Mouse (Mus musculus): ENCODE data around the gene Myo3b. TPM values are rescaled to one million over a fixed set of nuclear protein-coding genes. Genes with fewer than 3 reads are reported as not detected.

Myo3b gene
- total RNA-seq, 1 experiment from 2014 or later, result 1.5 TPM

DNA sequence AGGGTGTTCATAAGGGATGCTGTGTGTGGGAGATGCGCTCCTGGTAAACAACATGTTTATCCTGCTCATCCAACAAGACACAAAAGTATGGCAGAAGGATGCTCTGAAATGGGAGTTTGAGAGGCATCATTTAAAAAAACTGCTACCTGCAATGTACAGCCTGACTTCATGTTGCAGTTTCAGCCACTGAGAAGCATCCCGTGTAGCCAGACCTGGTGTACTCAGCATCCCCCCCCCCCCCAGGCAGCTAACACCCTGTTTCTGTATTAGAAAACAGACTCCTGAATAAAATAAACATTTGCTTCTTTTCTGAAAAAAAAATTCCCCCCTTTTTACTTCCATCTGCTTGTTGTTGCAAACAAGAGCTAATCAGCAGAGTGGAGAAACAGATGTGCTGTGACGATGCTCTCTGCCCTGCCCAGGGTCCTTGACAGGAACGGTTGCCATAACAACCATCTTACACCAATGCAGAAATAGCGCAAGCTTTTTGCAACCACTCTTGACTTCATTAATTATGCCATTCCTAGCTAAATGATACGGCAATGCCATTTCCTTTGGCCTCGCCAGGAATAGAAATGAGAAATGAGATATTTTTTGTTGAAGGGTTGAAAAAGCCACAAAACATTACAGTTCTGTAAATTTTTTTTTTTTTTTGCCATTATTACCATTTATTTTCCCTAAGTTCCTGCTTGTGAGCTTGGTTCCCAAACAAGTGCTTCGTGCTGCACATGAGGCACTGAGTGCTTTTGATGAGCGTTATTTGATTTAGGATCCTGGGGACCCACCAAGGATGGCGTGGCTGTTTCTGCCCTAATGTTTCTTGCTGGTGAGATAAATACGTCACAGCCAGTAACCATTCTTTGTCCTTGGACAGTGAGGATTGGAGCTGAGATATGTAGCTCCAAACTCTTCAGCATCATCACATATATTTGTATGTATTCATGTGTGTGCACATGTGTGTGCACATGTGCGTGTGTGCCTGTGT lies 75.2 kb downstream of the Myo3b start:
- no peak for ATAC-seq (replicated peaks in 1 of 2; ENCODE audit: insufficient read depth in 1 of 2, low FRiP score in 2 of 2, low TSS enrichment in 1 of 2, low read depth in 1 of 2, poor library complexity in 2 of 2, severe bottlenecking in 2 of 2)

DNA sequence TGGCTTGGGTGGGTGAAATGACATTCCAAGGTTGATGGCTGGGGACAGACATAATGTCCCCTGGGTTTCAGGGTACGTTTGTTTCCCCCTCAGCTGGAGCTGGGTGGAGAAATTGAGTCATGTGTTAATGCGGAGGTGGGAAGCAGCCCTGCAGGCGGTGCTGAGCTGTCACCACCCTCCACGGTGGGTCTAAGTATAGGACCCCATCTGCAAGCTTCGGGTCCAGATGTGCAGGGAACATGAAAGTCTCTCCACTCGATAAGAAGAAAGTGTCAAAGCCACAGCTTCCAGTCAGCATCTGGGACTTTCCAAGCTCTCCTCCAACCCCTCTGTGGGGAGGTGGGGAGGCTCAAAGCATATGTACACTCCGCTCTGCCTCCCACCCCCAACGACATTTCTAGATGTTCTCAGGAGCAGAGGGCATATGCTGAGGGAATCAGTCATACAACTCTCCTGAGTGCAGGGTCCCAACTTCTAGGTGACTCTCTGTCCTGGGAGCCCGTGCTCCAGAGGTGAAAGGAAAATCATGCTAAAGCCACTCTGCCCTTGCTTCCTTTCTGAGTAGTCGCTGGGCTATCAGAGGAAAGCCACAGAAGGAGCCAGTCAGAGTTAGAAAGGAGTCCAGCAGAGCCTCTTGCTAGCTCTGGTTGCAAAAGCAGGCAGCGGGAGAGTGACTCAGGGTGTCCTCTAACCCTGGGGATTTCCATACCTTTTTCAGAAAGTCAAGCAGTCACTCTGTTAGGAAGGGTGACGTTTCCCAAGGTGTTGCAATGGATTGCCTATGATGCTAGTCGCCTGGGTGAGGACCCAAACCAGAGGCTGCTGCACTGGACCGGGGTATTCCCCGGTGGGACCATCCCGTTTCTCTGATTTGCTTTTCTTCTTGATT lies 79.7 kb downstream of the Myo3b start:
- no peak for ATAC-seq (replicated peaks in 1 of 2; ENCODE audit: insufficient read depth in 1 of 2, low FRiP score in 2 of 2, low TSS enrichment in 1 of 2, low read depth in 1 of 2, poor library complexity in 2 of 2, severe bottlenecking in 2 of 2)

DNA sequence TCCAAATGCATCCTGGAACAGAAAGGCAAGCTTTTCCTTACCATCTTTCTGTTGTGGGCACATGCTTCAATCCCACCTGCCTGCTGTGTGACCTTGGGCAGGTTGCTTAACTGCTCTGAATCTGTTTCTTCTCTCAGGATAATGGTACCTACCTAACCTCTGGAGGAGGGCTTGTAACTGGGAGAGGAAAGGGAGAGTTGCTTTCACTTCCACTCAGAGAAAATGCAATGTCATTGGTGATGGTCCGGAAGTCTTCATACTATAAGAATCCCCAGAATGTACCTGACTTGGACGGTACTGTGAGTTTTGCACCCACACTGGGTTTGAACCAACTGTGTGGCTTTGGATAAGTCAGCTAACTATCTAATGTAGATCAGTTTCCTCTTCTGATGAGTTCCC lies 80.3 kb downstream of the Myo3b start:
- ATAC-seq (replicated peaks in 1 of 2; ENCODE audit: insufficient read depth in 1 of 2, low FRiP score in 2 of 2, low TSS enrichment in 1 of 2, low read depth in 1 of 2, poor library complexity in 2 of 2, severe bottlenecking in 2 of 2), result no peak

DNA sequence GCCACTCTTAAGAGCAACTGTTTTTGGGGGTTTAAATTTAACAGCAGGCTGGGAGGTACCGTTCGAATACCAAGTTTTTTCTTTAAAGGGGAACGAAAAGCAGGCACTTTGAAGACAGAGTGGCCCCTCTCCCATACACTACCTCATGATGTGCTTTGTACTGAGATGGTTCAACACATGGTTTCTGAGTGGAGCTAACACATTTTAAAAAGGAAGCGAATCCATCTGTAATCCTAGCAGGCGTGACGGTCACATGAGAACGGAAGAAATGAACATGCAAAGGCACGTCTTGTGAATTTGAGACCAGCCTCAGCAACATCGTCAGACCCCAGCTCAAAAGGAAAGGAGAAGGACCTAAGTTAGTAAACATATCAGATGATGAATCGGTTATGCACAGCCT lies 87.4 kb downstream of the Myo3b start:
- ATAC-seq (replicated peaks in 1 of 2; ENCODE audit: insufficient read depth in 1 of 2, low FRiP score in 2 of 2, low TSS enrichment in 1 of 2, low read depth in 1 of 2, poor library complexity in 2 of 2, severe bottlenecking in 2 of 2), result no peak

DNA sequence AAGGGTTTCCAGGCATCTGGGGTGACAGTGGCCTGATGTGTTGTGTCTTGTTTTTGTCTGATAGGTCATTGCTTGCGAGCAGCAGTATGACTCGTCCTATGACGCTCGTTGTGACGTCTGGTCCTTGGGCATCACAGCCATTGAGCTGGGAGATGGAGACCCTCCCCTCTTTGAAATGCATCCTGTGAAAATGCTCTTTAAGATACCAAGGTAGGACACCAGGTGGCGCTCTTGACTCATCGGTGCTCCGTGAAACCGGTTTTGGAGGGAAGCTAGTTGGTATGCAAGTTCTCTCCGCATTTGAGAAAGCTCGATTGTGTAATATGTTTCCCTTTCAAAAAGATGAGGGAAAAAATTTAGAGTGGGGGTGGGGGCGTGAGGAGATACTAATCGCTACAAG lies 87.9 kb downstream of the Myo3b start:
- peak; percentile 59 to 61; a peak in 3 of 4 replicates for ATAC-seq (replicated peaks in 1 of 2; ENCODE audit: insufficient read depth in 1 of 2, low FRiP score in 2 of 2, low TSS enrichment in 1 of 2, low read depth in 1 of 2, poor library complexity in 2 of 2, severe bottlenecking in 2 of 2)

DNA sequence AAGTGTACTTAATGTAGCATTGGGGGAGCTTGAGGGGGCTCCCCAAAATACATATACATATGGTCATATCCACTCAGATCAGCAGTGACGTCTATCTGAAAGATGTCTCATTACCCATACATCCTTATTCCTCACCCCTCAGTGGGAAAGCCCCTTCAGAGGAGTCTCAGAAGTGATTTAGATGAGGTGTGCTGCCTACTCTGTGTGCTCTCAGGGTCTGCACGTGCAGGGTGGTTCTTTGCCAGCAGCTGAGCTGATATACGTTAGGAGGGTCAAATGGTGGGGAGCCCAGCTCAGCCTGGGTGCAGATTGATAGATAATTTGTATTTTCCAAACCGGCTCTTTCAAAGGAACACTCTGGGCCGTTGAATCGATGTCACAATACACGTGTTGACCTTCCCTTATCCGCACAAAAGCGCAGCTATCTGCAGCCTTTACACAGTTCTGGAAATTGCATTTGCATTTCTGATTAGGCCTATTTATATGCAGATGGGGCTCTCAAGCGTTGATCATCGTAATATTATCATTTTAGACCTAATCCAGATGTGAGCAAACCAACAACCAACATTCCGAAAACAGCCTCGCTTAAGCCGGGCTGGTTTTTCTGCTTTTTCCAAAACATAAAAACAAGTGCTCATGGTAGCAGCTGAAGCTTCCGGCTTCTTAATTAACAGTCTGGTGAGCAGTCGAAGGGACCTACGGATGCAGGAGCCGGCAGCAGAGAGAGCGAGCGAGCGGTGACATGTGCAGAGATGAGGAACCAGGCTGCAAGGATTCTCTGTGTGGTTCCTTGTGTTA lies 88.6 kb downstream of the Myo3b start:
- ATAC-seq (replicated peaks in 1 of 2; ENCODE audit: insufficient read depth in 1 of 2, low FRiP score in 2 of 2, low TSS enrichment in 1 of 2, low read depth in 1 of 2, poor library complexity in 2 of 2, severe bottlenecking in 2 of 2), result peak; percentile 39 to 68; a peak in 3 of 4 replicates

DNA sequence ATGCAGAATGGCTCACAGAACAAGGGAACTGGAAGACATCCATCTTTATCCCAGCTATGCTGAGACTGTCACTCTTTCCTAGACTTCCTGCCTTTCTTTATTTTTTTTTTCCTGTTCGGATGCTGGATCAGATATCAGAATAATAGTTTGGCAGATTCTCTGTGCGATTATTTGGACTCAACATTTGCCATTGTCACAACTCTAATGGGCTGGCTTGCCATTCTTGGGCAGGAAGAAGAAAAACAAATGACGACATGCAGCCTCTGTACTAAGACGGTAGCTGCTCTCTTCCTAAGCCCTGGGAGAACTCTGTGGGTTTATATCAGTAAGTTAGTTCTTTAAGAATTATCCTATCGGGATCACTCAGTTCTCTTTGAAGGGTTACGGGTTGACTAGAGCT lies 89.7 kb downstream of the Myo3b start:
- no peak for ATAC-seq (replicated peaks in 1 of 2; ENCODE audit: insufficient read depth in 1 of 2, low FRiP score in 2 of 2, low TSS enrichment in 1 of 2, low read depth in 1 of 2, poor library complexity in 2 of 2, severe bottlenecking in 2 of 2)

DNA sequence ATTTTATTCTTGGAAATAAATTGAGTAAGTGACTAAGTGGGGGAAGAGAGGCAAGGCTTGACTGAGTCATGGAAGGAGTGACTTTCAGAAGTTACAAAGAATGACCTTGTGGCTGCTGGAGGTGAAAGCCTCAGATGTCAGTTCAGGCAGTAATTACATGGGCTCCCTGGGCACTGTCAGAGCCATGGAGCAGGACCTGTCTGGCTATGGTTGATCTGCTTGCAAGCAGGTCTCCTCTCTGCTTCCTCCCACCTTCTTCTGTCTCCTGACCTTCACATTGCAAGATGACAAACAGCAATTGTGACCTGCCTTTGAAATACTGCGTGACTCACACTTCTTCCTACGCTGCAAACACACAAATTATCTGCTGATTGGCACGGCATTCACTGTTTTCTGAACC lies 90.6 kb downstream of the Myo3b start:
- ATAC-seq (replicated peaks in 1 of 2; ENCODE audit: insufficient read depth in 1 of 2, low FRiP score in 2 of 2, low TSS enrichment in 1 of 2, low read depth in 1 of 2, poor library complexity in 2 of 2, severe bottlenecking in 2 of 2), result no peak

DNA sequence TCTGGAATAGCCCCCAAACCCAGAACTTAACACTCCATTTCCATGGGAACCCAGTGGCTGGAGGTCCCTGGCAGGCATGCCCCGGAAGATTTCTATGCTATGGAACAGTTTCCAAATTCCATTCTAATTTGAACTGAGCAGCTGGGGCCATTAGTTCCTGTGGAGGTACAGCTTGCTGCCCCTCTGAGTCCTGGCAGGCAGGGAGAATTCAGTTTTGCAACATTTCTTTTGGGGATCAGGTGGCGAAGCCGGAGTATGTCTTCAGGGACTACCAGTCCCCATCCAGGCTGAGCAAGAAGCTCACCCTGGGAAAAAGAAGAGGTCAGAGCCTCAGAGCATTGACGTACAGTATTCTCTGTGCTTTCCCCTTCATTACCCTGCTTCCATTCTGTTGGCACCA lies 94.4 kb downstream of the Myo3b start:
- ATAC-seq (replicated peaks in 1 of 2; ENCODE audit: insufficient read depth in 1 of 2, low FRiP score in 2 of 2, low TSS enrichment in 1 of 2, low read depth in 1 of 2, poor library complexity in 2 of 2, severe bottlenecking in 2 of 2), result no peak

DNA sequence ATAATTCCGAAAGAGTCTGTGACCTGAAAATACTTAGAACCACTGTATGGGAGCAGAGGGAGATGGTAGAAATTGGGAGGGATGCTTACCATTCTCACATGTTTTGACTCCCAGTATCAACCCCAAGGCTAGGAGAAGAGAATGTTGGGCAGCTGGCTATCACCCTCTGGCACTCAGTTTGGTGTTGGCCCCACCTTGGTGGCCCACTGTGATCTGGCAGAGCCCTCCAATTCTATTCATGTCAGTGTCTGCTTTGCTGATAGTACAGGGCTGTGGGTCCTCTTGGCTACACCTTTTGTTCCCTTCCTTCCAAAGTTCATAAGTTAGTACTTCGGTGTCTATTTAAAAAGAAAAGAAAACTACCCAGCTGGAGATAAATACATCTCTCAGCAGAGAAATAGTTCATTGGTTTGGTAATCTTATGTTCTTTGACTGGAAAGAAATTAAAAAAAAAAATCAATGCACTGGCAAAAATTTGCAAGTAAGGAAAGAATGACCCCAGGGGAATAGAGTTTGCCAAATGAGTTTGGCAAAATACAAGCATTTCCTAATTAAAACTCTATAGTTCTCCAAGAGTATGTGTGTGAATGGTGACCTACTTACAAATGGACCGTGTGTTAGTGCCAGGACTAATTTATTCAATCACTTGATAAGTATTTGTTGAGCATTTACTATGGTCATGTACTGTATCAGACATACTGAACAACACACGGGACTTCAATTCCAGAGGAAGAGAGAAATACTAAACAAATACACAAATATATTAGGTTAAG lies 98.5 kb downstream of the Myo3b start:
- no peak for ATAC-seq (replicated peaks in 1 of 2; ENCODE audit: insufficient read depth in 1 of 2, low FRiP score in 2 of 2, low TSS enrichment in 1 of 2, low read depth in 1 of 2, poor library complexity in 2 of 2, severe bottlenecking in 2 of 2)

DNA sequence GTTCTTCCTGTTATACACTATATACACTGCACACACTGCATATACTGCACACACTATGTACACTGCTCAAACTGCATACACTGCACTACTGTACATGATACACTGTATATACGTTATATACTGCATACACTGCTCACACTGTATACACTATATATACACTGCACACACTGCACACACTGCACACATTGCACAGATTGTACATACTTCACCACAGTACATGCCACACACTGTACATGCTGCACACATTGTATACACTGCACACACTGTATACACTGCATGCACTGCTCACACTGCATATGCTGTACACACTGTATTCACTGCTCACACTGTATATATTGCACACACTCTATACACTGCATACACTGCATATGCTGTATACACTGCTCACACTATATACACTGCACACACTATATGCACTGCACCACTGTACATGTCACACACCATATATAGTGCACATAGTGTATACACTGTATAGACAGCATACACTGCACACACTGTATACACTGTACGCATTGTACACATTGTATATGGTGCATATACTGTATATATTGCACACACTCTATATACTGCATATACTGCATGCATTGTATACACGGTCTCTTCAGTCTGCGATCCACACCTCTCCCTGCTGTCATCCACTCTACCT lies 104.7 kb downstream of the Myo3b start:
- ATAC-seq (replicated peaks in 1 of 2; ENCODE audit: insufficient read depth in 1 of 2, low FRiP score in 2 of 2, low TSS enrichment in 1 of 2, low read depth in 1 of 2, poor library complexity in 2 of 2, severe bottlenecking in 2 of 2), result no peak

DNA sequence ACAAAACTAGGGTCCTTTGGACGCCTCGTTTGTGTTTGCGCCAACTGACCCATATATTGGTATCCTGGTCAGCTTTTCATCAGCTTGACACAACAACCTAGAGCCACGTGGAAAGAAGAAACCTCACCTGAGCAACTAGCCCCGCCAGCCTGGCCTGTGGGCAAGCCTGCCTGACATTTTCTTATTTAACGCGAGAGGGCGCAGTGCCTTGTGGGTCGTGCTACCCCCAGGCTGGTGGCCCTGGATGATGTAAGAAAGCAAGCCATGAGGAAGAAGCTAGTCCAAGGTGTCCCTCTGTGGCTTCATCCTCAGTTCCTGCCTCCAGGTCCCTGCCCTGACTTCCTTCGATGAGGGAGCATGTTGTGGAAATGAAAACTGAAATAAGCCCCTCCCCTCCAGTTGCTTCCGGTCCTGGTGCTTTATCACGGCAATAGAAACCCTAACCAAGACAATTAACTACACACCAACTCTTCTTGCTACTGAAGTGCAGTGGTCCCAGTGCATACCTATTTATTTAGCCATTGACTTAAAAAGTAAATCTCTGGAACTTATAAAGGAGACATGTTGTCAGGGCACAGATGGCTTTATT lies 108.2 kb downstream of the Myo3b start:
- ATAC-seq (replicated peaks in 1 of 2; ENCODE audit: insufficient read depth in 1 of 2, low FRiP score in 2 of 2, low TSS enrichment in 1 of 2, low read depth in 1 of 2, poor library complexity in 2 of 2, severe bottlenecking in 2 of 2), result peak in 1 of 2 experiments; percentile 51; a peak in 2 of 4 replicates

DNA sequence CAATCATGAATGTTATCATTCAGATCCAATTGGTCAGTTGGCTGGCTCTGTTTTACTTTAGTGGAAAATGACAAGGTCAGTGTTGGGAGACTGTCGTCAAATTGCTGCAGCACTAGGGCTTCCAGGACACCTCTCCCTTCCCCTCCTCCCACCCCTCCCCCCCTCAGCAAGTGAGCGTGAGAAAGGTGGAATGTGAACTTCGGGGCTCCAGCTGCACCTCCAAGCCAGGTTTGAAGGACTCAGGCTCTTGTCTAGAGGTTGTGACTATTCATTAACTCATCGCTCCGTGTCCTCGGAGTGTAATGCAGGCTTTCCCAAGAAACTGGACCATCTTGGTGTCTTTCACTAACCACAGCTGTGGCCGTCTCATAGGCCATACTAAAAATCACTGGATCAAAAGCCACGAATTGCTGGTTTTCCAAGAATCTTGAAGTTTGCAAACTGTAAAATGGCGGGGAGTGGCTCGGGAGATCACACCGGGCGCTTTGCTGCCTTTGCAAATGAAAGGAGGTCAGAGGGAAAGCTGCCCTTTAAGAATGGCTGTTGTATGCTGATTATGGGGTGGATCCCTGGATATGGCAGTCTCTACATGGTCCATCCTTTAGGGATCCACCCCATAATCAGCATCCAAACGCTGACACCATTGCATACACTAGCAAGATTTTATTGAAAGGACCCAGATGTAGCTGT lies 110.0 kb downstream of the Myo3b start:
- no peak for ATAC-seq (replicated peaks in 1 of 2; ENCODE audit: insufficient read depth in 1 of 2, low FRiP score in 2 of 2, low TSS enrichment in 1 of 2, low read depth in 1 of 2, poor library complexity in 2 of 2, severe bottlenecking in 2 of 2)

DNA sequence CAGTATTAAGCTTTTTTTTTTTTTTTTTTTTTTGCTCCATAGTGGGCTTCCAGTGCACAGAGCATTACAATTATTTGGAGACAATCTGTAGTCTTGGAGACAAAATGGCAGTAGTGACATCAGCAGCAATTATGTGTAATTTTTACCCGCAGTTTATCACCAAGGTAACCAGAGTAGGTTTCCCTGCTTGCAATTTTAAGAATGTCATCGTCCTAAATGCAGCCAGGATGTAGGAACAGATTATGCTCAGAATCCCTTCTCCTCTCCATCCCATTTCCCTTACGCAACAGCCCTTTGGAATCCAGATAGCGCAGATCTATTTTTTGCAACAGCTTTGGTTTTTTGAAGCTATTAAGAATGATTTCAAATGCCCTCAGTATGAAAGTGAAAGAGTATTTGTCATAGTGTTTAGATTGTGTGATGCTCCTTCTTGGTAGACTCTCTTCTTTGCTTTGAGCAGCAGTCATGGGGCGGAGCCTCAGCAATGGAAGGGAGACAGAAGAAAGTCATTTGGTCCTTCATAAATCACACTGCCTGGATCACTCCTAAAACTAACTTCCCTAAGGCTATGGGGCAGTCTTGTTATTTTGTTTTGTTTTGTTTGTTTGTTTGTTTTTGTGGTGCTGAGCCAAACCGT lies 111.6 kb downstream of the Myo3b start:
- ATAC-seq (replicated peaks in 1 of 2; ENCODE audit: insufficient read depth in 1 of 2, low FRiP score in 2 of 2, low TSS enrichment in 1 of 2, low read depth in 1 of 2, poor library complexity in 2 of 2, severe bottlenecking in 2 of 2), result no peak

DNA sequence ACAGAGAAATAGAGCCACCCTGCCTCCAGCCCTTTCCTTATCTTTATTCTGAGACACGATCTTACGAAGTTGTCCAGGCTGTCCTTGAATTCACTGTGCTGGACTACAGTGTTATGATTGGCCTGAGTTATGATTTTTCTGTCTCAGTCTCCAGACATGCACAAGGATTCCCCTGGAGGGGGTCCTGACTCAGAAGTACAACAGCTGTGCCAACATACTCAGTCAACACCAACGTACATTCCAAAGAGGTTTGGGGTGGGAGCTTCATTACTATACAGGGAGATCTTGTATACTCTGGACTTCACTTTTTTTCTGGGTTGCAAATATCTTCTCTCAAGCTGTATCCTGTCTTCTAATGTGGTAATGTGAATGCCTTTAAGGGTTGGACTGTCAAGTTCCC lies 113.0 kb downstream of the Myo3b start:
- ATAC-seq (replicated peaks in 1 of 2; ENCODE audit: insufficient read depth in 1 of 2, low FRiP score in 2 of 2, low TSS enrichment in 1 of 2, low read depth in 1 of 2, poor library complexity in 2 of 2, severe bottlenecking in 2 of 2), result no peak
